Mouse (Mus musculus) bone marrow macrophage, adult 2 months (primary cell): ENCODE measurements around the gene Pde3a. TPM values are rescaled to one million over a fixed set of nuclear protein-coding genes. Genes with fewer than 3 reads are reported as not detected.

Experiments
- H3K27ac ChIP-seq: 2 replicates; pipeline ENCODE4 v1.5.1; 2012; ENCODE audit warnings: low read depth, low read length; ENCODE audit not compliant: insufficient read depth
- H3K4me1 ChIP-seq: 2 replicates; pipeline ENCODE4 v1.6.1; 2012; ENCODE audit warnings: low read length; ENCODE audit not compliant: control insufficient read depth, insufficient read depth
- H3K4me3 ChIP-seq: 2 replicates; pipeline ENCODE4 v1.5.1; 2012; ENCODE audit warnings: mild to moderate bottlenecking, low read length, moderate library complexity; ENCODE audit not compliant: insufficient read depth
- CTCF ChIP-seq: IDR thresholded peaks from 2 replicates; pipeline ENCODE4 v1.5.1; 2012; ENCODE audit warnings: low read depth, mild to moderate bottlenecking, low read length, moderate library complexity
- POLR2A ChIP-seq: IDR thresholded peaks from 2 replicates; pipeline ENCODE4 v1.6.1; 2012; ENCODE audit warnings: mild to moderate bottlenecking, low read depth, low read length, borderline replicate concordance
- polyA plus RNA-seq: library from polyadenylated mRNA; stranded (reverse); fragments of >200 nt; gene quantifications from 2 replicates; pipeline ENCODE4 v1.2.4, GENCODE M21; 2012; ENCODE audit not compliant: missing spikeins, insufficient read depth, insufficient read length

Gene Pde3a
- polyA plus RNA-seq, 1 experiment, result 0.12 TPM

DNA sequence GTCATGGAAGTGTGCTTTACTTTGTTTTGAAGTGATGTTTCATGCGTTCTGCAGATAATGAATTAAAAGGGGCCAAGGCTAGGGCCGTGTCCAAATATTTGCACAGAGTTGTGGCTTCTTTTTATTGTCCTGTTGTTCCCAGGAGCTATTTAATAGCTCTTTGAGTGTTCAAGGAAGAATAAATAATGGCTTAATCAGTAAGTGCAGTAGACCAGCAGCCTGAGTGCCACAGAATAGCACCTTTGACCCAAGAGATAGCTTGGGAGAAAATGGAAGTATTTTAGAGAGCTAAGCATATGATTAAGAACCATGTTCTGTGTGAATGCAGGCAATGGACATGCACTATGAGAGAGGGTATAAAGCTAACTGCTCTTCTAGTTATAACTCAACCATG lies 44.4 kb downstream of the Pde3a start:
- Histone ChIP-seq H3K4me3 (no peak overlapping the region), H3K27ac (no peak overlapping the region), H3K4me1 (no peaks in the 10 kb centered on the region)
- no peak for TF ChIP-seq POLR2A
- TF ChIP-seq CTCF, result no peak

DNA sequence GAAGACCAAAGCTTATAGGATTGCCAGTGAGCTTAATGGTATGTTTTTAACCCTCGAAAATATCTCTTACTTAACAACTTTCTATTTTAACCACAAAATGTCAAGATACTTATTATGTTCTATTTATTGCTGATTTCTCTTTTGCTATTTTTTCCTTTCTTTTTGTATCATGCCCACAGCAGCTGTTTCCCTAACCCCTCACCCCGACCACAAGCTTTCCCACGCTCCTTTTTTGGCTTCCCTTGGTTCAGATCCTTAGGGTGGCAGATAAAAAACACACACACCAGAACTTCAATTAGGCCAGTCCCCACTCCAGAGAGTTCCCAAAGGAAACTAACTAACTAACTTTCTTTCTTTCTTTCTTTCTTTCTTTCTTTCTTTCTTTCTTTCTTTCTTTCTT lies 46.2 kb downstream of the Pde3a start:
- TF ChIP-seq POLR2A, result no peak
- TF ChIP-seq CTCF, result no peak
- no peak overlapping the region for H3K27ac ChIP-seq
- H3K4me3 ChIP-seq, result no peak overlapping the region
- H3K4me1 ChIP-seq, result no peaks in the 10 kb centered on the region

DNA sequence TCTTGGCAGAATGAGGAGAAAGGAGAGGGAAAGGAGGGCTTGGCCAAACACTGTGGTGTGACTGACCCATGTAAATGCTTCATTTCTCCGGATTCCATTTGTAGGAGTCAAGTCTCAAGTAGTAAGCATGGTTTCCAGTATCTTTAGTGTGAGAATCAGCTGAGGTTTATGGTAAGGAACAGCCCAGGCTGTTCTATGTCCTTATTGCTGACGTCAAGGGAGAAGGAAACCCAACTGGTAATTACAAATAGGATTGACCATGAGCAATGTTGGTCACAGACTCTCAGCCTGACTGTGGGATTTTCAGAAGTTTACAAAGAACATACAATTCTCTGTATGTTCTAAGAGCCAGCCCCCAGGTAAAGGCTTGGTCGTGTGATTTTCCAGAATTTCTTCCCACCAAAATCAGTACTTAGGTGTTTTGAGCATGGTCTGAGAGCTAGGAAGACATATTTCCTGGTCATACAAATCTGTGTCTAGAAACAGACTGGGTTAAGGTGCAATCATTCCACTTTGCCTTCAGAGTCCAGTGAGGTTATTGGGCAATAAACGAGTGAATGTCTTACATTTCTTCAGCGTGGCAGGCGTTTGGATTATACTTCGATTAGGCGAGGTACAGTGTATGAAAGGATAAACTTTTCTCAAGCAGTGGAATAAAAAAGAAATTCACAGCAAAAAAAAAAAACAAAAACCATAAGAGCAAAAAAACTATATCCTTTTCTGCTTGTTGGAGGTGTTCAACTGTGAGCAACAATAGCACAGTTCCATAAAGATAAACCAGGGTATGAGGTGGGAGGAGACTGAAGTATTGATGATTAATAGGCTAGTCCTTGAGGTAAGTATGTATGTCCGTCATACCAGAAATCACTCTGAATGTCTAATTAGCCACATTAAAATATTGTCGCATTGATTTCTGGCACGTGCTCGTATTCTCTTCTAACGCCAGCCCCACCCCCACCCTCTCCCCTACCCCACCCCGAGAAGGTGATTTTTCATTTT lies 53.0 kb downstream of the Pde3a start:
- no peaks in the 10 kb centered on the region for H3K4me1 ChIP-seq
- H3K27ac ChIP-seq, result no peak overlapping the region
- no peak overlapping the region for H3K4me3 ChIP-seq
- TF ChIP-seq POLR2A, result no peak
- TF ChIP-seq CTCF, result no peak

DNA sequence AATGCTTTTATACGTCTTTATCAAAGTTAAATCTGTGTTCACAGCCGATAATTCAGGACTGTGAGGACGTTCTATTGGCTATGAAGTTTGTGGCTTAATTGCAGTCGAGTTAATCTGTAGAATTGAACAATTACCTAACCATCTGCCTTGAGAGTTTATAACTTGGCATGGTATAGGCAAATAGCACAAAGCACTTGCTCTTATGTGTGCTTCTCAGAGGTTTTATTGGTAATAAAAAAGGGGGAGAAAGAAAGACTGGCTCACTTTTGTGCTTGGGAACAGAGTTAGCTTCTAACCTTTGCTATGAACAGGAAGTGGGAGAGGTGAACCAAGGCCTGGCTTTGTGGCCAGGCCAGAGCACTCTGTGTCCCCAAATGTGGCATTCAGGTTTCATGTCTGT lies 53.8 kb downstream of the Pde3a start:
- TF ChIP-seq POLR2A (no peak), CTCF (no peak)
- Histone ChIP-seq H3K27ac (no peak overlapping the region), H3K4me3 (no peak overlapping the region), H3K4me1 (no peaks in the 10 kb centered on the region)

DNA sequence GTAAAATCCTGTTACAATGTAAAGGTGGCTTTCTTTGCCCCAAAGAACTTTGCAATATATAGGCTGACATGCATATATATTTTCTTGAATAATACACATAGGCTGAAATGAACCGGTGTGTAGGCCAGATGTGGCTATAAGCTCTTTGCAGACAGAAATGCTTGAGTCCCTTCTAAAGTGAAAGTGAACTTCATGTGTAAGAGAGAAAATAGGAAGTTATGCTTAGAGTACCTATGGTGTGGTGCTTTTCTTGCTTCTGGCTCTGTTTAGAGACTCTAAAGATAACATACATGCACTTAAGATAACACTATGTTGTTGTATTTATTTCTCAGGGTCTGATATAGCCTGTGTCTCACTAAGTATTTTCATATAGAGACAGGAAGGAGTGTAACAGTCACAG lies 58.3 kb downstream of the Pde3a start:
- no peak for TF ChIP-seq CTCF
- TF ChIP-seq POLR2A, result no peak
- Histone ChIP-seq H3K4me3 (no peak overlapping the region), H3K4me1 (no peaks in the 10 kb centered on the region), H3K27ac (no peak overlapping the region)

DNA sequence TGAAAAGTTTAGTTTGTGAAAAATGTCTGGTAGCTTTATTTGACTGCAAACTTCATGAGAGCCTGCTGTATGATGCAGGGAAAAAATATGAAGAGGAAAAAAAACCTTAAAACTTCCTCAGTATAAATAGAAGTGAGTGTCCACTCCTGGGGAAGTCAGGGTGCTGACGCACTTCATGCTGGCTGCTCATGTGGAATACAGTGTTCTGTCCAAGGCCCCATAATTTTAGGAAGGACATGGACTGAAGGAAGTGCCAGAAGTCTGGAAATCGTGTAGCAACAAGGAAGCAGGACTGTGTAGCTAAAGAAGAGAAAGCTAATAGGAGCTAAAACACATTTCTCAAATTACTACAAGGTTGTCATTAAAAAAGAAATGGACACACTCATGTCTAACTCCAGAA lies 59.4 kb downstream of the Pde3a start:
- Histone ChIP-seq H3K4me1 (no peaks in the 10 kb centered on the region), H3K4me3 (no peak overlapping the region), H3K27ac (no peak overlapping the region)
- no peak for TF ChIP-seq CTCF
- no peak for TF ChIP-seq POLR2A

DNA sequence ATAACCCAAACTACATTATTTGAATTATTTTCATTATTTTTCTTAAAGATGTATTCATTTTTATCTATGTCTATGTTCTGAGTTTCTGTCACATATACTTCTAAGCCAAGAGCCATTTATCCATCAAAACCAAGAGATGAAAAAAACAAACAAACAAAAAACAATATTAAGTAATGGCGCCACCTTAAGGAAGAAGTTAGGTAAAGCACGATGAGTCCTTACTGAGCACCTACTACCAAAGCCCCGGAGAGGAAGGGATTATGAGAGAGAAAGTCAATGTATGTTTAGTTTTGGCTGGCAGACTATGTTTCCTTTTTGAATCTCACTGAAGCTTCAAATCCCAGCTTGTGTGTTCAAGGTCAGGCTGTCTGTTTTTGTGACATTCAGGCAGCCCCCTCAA lies 60.8 kb downstream of the Pde3a start:
- TF ChIP-seq CTCF (no peak), POLR2A (no peak)
- Histone ChIP-seq H3K4me1 (no peaks in the 10 kb centered on the region), H3K27ac (no peak overlapping the region), H3K4me3 (no peak overlapping the region)

DNA sequence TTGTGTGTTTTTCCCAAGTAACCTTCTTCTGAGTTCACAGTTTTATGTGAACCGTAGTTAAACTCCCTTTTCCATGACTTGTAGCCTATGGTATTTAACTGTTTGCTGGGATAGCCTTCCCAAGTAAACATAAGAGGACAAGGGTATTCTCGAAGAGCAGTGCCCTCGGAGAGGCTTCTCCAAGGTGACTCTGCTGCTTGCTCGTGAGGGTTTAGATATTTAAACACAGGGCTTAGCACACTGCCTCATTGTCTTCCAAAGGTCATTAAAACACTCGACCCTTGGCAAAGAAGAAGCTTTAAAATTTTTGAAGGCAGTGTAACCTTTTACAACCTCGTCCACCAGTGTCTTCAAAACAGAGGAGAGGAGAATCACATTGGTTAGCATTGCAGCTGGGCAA lies 61.3 kb downstream of the Pde3a start:
- TF ChIP-seq CTCF (no peak), POLR2A (no peak)
- Histone ChIP-seq H3K4me1 (no peaks in the 10 kb centered on the region), H3K27ac (no peak overlapping the region), H3K4me3 (no peak overlapping the region)

DNA sequence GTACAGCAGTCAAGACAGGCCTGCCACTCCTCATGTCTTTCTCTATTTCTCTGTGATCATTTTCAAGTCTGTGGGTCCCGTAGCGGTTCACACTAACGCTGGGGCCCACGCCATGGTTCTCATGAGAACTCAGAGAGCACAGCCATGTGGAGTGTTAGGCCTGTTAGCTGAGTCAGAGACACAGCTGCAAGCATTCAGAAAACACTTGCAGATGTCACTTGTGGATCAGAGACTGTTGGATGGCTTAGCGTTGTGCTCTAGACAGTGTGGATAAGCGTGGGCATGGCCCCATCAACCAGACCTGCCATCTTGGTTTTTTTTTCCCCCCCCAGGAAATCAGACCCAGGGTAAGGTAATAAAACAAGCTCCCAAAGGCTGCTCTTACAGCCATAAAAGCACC lies 62.5 kb downstream of the Pde3a start:
- no peak for TF ChIP-seq CTCF
- TF ChIP-seq POLR2A, result no peak
- no peaks in the 10 kb centered on the region for H3K4me1 ChIP-seq
- H3K4me3 ChIP-seq, result no peak overlapping the region
- no peak overlapping the region for H3K27ac ChIP-seq

DNA sequence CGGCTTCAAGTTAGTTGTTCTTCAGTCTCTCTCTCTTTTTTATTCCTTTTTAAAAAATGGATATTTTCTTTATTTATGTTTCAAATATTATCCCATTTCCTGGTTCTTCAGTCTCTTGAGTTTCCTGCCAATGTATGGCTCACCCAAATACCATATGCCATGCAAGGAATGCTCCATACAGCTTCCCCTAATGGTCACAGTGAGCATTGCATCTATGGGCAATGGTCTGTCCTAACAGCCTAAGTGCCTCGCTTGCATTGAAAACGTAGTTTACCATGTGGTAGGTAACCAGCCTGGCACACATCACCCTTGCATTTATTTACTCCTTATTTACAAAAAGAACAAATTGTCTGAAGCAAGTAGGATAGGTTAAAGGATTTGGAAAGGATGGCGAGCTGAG lies 64.0 kb downstream of the Pde3a start:
- Histone ChIP-seq H3K4me1 (no peaks in the 10 kb centered on the region), H3K4me3 (no peak overlapping the region), H3K27ac (no peak overlapping the region)
- TF ChIP-seq POLR2A, result no peak
- no peak for TF ChIP-seq CTCF
